Mouse (Mus musculus): ENCODE data around the gene Hipk4. TPM values are rescaled to one million over a fixed set of nuclear protein-coding genes. Genes with fewer than 3 reads are reported as not detected.

Hipk4 gene
- polyA plus RNA-seq, 1 experiment from 2014 or later = 0.82 TPM

DNA sequence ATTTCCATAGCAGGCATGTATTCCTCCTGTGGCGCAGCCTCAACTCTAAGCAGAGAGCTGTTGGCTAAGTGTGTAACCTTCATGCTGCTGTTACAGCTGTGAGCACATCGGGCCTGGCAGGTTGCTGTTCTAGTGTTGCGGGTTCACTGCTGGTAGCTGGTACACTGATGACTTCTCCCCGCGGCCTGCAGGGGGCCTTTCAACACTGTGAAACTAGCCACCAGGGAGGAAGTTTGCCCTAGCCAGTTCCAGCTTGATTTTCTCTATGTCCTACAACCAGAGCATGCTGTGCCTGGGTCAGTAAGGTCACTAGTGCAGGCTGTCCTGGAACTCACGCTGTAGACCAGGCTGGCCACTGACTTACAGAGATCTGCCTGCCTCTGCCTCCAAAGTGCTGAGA, 53.8 kb downstream of the Hipk4 start:
- H3K9me3 ChIP-seq = no peaks in the 10 kb centered on the region
- peaks cover 77% of the 10 kb centered on the region for H3K36me3 ChIP-seq
- H3K27ac ChIP-seq (replicated peaks) = no peak overlapping the region
- H3K9ac ChIP-seq = no peak overlapping the region
- no peak overlapping the region for H3K4me3 ChIP-seq
- no peak for ATAC-seq (ENCODE audit: low FRiP score, low read depth)
- no peaks in the 10 kb centered on the region for H3K27me3 ChIP-seq
- H3K4me1 ChIP-seq (replicated peaks) = no peaks in the 10 kb centered on the region
- no peak overlapping the region for H3K4me2 ChIP-seq
- 72% methylated on average over 6 of the region's 6 CpGs for WGBS

DNA sequence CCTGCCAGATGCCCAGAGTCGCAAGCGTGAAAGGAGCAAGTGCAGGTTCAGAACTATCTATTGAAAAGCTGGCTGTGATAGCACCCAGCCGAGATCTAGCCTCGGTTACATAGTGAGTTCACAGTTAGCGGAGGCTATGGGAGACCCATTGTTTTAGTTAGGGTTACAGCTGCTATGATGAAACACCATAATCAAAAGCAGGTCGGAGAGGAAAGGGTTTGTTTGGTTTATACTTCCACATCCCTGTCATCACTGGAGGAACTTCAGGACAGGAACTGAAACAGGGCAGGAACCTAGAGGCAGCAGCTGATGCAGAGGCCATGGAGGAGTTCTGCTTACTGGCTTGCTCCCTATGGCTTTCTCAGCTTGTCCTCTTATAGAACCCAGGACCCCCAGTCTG, 54.5 kb downstream of the Hipk4 start:
- peaks cover 77% of the 10 kb centered on the region for H3K36me3 ChIP-seq

GRCm38 (mm10) chr7:27578465-27578864, 55.4 kb downstream of the Hipk4 start:
- Histone ChIP-seq H3K4me3 (no peak overlapping the region), H3K4me1 (replicated peaks) (no peaks in the 10 kb centered on the region), H3K27ac (replicated peaks) (no peak overlapping the region), H3K9me3 (no peaks in the 10 kb centered on the region), H3K36me3 (peaks cover 74% of the 10 kb centered on the region), H3K27me3 (no peaks in the 10 kb centered on the region), H3K4me2 (no peak overlapping the region), H3K9ac (no peak overlapping the region)
- no peak for ATAC-seq (ENCODE audit: low FRiP score, low read depth)
- WGBS = 88% methylated on average over 7 of the region's 7 CpGs

More for the DNA sequence above, 54.5 kb downstream of the Hipk4 start:
- Histone ChIP-seq H3K4me3 (no peak overlapping the region), H3K27me3 (no peaks in the 10 kb centered on the region), H3K9me3 (no peaks in the 10 kb centered on the region), H3K9ac (no peak overlapping the region), H3K4me2 (no peak overlapping the region), H3K27ac (replicated peaks) (no peak overlapping the region), H3K4me1 (replicated peaks) (no peaks in the 10 kb centered on the region)
- no peak for ATAC-seq (ENCODE audit: low FRiP score, low read depth)
- WGBS = 94% methylated on average over 6 of the region's 6 CpGs

DNA sequence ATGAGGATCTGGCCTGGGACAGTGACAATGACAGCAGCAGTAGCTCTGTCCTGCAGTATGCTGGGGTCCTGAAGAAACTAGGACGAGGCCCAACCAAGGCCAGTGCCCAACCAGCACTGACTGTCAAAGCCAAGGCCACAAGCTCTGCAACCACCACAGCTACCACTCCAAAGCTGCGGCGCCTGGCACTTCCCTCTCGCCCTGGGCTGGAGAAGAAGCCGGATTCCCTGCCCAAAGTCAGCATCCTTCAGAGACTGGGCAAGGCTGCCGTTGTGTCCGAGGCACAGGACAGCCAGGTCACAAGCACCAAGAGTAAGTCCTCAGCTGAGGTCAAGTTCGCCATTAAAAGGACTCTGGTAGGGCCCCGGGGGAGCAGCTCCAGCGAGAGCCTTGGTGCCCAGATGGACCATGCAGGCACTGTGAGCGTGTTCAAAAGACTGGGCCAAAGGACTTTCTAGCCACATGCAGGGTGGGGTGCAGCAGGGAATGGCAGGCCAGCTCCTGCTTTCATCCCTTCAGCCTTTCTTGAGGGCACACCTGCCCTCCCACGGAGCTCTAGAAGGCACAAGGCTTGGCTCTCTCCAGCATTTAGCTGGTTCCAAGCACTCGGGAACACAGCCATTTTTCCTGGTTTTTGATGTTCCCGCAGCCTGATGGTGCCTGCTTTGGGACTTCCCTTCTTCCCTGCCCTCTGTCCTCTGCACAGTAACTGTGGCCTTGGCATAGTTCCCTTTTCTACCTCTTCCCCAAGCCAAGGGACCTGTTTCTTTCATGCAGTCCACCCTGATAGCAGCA, 57.5 kb downstream of the Hipk4 start:
- Histone ChIP-seq H3K27me3 (no peaks in the 10 kb centered on the region), H3K4me2 (no peak overlapping the region), H3K4me1 (replicated peaks) (no peaks in the 10 kb centered on the region), H3K9ac (no peak overlapping the region), H3K27ac (replicated peaks) (no peak overlapping the region), H3K9me3 (no peaks in the 10 kb centered on the region), H3K36me3 (peaks cover 60% of the 10 kb centered on the region), H3K4me3 (no peak overlapping the region)
- WGBS = 93% methylated on average over 14 of the region's 14 CpGs
- ATAC-seq (ENCODE audit: low FRiP score, low read depth) = no peak

Other genes with a start within 250 kb of the Hipk4 start
- gene Ltbp4, start 185.6 kb upstream of the Hipk4 start, polyA plus RNA-seq (2015; fragmentation: Nextera tagmentation; extraction: Ambion mirVana) = 12.9 and 13.9 TPM in 2 replicates
- gene Shkbp1, start 167.2 kb upstream of the Hipk4 start, polyA plus RNA-seq (2015; fragmentation: Nextera tagmentation; extraction: Ambion mirVana) = 42.8 and 46.6 TPM in 2 replicates
- not detected in 2 replicates for gene Gm20479, start 165.8 kb upstream of the Hipk4 start, polyA plus RNA-seq (2015; fragmentation: Nextera tagmentation; extraction: Ambion mirVana)
- gene Sptbn4, start 75.6 kb upstream of the Hipk4 start, polyA plus RNA-seq (2015; fragmentation: Nextera tagmentation; extraction: Ambion mirVana) = 3.2 and 3.7 TPM in 2 replicates
- 20.2 and 24.0 TPM in 2 replicates for gene Blvrb, start 75.3 kb upstream of the Hipk4 start, polyA plus RNA-seq (2015; fragmentation: Nextera tagmentation; extraction: Ambion mirVana)
- gene Sertad3, start 49.5 kb upstream of the Hipk4 start, polyA plus RNA-seq (2015; fragmentation: Nextera tagmentation; extraction: Ambion mirVana) = 10.5 and 11.3 TPM in 2 replicates
- gene Sertad1, start 36.4 kb upstream of the Hipk4 start, polyA plus RNA-seq (2015; fragmentation: Nextera tagmentation; extraction: Ambion mirVana) = 9.3 and 9.8 TPM in 2 replicates
- 1.8 and 1.9 TPM in 2 replicates for gene Prx, start 23.9 kb upstream of the Hipk4 start, polyA plus RNA-seq (2015; fragmentation: Nextera tagmentation; extraction: Ambion mirVana)
- gene Pld3, start 30.0 kb downstream of the Hipk4 start, polyA plus RNA-seq (2015; fragmentation: Nextera tagmentation; extraction: Ambion mirVana) = 189 TPM in 2 replicates
- gene 2310022A10Rik, start 30.0 kb downstream of the Hipk4 start, polyA plus RNA-seq (2015; fragmentation: Nextera tagmentation; extraction: Ambion mirVana) = 32.0 and 36.6 TPM in 2 replicates
- 66.3 and 74.2 TPM in 2 replicates for gene Akt2, start 68.3 kb downstream of the Hipk4 start, polyA plus RNA-seq (2015; fragmentation: Nextera tagmentation; extraction: Ambion mirVana)
- 80.0 and 88.8 TPM in 2 replicates for gene Ttc9b, start 130.6 kb downstream of the Hipk4 start, polyA plus RNA-seq (2015; fragmentation: Nextera tagmentation; extraction: Ambion mirVana)
- gene Map3k10, start 151.3 kb downstream of the Hipk4 start, polyA plus RNA-seq (2015; fragmentation: Nextera tagmentation; extraction: Ambion mirVana) = 20.8 and 21.0 TPM in 2 replicates
- gene Zfp607b, start 166.1 kb downstream of the Hipk4 start, polyA plus RNA-seq (2015; fragmentation: Nextera tagmentation; extraction: Ambion mirVana) = 13.4 and 13.8 TPM in 2 replicates
- 97.5 and 99.8 TPM in 2 replicates for gene Zfp60, start 208.1 kb downstream of the Hipk4 start, polyA plus RNA-seq (2015; fragmentation: Nextera tagmentation; extraction: Ambion mirVana)

Measured in hindbrain, embryonic 15.5 days (tissue).